Mouse (Mus musculus) heart, embryonic 14.5 days (tissue): ENCODE results near the gene 2010111I01Rik. TPM values are rescaled to one million over a fixed set of nuclear protein-coding genes. Genes with fewer than 3 reads are reported as not detected.

Source experiments
- ATAC-seq: fragments of 200-750 bp; cut with Nextera tagmentation; 2 replicates; pipeline ENCODE4 v1.8.0; 2017; ENCODE audit warnings: low read depth, moderate TSS enrichment; ENCODE audit not compliant: insufficient number of reproducible peaks, insufficient read depth, low FRiP score
- H3K27ac ChIP-seq, 2 experiments: fragments of 200-500 bp in 1 of 2; fragments of 300-500 bp in 1 of 2; sonication (generic) in 1 of 2; replicated peaks in 1 of 2; 2 replicates each; pipeline ENCODE4 v1.5.1; 2012 to 2014; ENCODE audit warnings: low read depth in 2 of 2, low read length in 2 of 2, control low read depth in 1 of 2, mild to moderate bottlenecking in 1 of 2, mixed read lengths in 1 of 2; ENCODE audit not compliant: control insufficient read depth in 1 of 2, insufficient read depth in 1 of 2
- H3K27me3 ChIP-seq: fragments of 300-500 bp; sonication (generic); 2 replicates; pipeline ENCODE4 v1.6.1; 2014; ENCODE audit warnings: mild to moderate bottlenecking, low read length, control low read depth; ENCODE audit not compliant: control insufficient read depth, insufficient read depth
- H3K36me3 ChIP-seq: fragments of 300-500 bp; sonication (generic); 2 replicates; pipeline ENCODE4 v1.6.1; 2014; ENCODE audit warnings: mild to moderate bottlenecking, control low read depth, low read length, mixed read lengths; ENCODE audit not compliant: control insufficient read depth, insufficient read depth
- H3K4me1 ChIP-seq, 2 experiments: fragments of 200-500 bp in 1 of 2; fragments of 300-500 bp in 1 of 2; sonication (generic) in 1 of 2; 2 replicates each; pipeline ENCODE4 v1.6.1; 2012 to 2014; ENCODE audit warnings: low read length in 2 of 2, control low read depth in 1 of 2, mixed read lengths in 1 of 2; ENCODE audit not compliant: control insufficient read depth in 2 of 2, insufficient read depth in 2 of 2
- H3K4me2 ChIP-seq: fragments of 300-500 bp; sonication (generic); 2 replicates; pipeline ENCODE4 v1.6.1; 2014; ENCODE audit warnings: mild to moderate bottlenecking, low read length
- H3K4me3 ChIP-seq, 2 experiments: fragments of 200-500 bp in 1 of 2; fragments of 300-500 bp in 1 of 2; sonication (generic) in 1 of 2; 2 replicates each; pipeline ENCODE4 v1.5.1; 2012 to 2014; ENCODE audit warnings: low read length in 2 of 2, mild to moderate bottlenecking in 2 of 2, control low read depth in 1 of 2, low read depth in 1 of 2, moderate library complexity in 1 of 2; ENCODE audit not compliant: control insufficient read depth in 1 of 2, insufficient read depth in 1 of 2
- H3K9ac ChIP-seq: fragments of 300-500 bp; sonication (generic); 2 replicates; pipeline ENCODE4 v1.6.1; 2014; ENCODE audit warnings: mild to moderate bottlenecking, low read length
- H3K9me3 ChIP-seq: fragments of 300-500 bp; sonication (generic); 2 replicates; pipeline ENCODE4 v1.6.1; 2016; ENCODE audit warnings: low read length, control low read depth; ENCODE audit not compliant: control insufficient read depth
- WGBS: fragments of 180-500 bp; shearing (Covaris S2); extraction: QIAGEN DNeasy Blood & Tissue Kit; methylation state at CpG from one replicate; pipeline ENCODE4 v1.1.7; 2014; 5-methylcytosine and 5-hydroxymethylcytosine counted together
- polyA plus RNA-seq: library from polyadenylated mRNA; unstranded; fragments of >200 nt; fragmentation: Nextera tagmentation; extraction: Ambion mirVana; gene quantifications from 2 replicates; pipeline ENCODE4 v1.2.1, GENCODE M21; 2014

2010111I01Rik gene
- polyA plus RNA-seq, 1 experiment from 2014 or later, result 69.5 TPM

- no peaks in the 10 kb centered on the region for H3K9me3 ChIP-seq
- WGBS, result 83% methylated on average over 3 of the region's 3 CpGs
- H3K4me3 ChIP-seq, result no peak overlapping the region
- no peak overlapping the region for H3K4me2 ChIP-seq
- ATAC-seq, result no peak
- no peaks in the 10 kb centered on the region for H3K36me3 ChIP-seq
- no peaks in the 10 kb centered on the region for H3K27me3 ChIP-seq
- H3K9ac ChIP-seq, result no peak overlapping the region
- H3K4me1 ChIP-seq, result peaks cover 11 to 41% of the 10 kb centered on the region in 2 experiments
- H3K27ac ChIP-seq, result peak overlapping the region in 1 of 2 experiments; percentile 30; a peak in 1 of 4 replicates
Measured at GRCm38 (mm10) chr13:63115187-63115784, 150.6 kb downstream of the 2010111I01Rik start.

GRCm38 (mm10) chr13:63117495-63118184 is 152.9 kb downstream of the 2010111I01Rik start:
- H3K4me1 ChIP-seq, result peaks cover 12 to 39% of the 10 kb centered on the region in 2 experiments
- WGBS, result 29% methylated on average over 3 of the region's 3 CpGs
- no peaks in the 10 kb centered on the region for H3K27me3 ChIP-seq
- no peak overlapping the region for H3K4me3 ChIP-seq
- no peaks in the 10 kb centered on the region for H3K9me3 ChIP-seq
- no peak overlapping the region for H3K4me2 ChIP-seq
- no peak for ATAC-seq
- no peaks in the 10 kb centered on the region for H3K36me3 ChIP-seq
- H3K27ac ChIP-seq, result peak overlapping the region; percentile 62 to 63
- no peak overlapping the region for H3K9ac ChIP-seq

- ATAC-seq, result no peak
- H3K27me3 ChIP-seq, result no peaks in the 10 kb centered on the region
- no peak overlapping the region for H3K4me2 ChIP-seq
- H3K4me3 ChIP-seq, result no peak overlapping the region
- 32% methylated on average over 3 of the region's 3 CpGs for WGBS
- H3K9ac ChIP-seq, result no peak overlapping the region
- H3K9me3 ChIP-seq, result no peaks in the 10 kb centered on the region
- H3K27ac ChIP-seq, result peak overlapping the region; percentile 52 to 62; a peak in 1 of 4 replicates
- H3K36me3 ChIP-seq, result no peaks in the 10 kb centered on the region
- H3K4me1 ChIP-seq, result peaks cover 9 to 35% of the 10 kb centered on the region in 2 experiments
Measured at GRCm38 (mm10) chr13:63118682-63119081, 154.0 kb downstream of the 2010111I01Rik start.

- H3K27ac ChIP-seq, result no peak overlapping the region
Measured at GRCm38 (mm10) chr13:63120296-63120695, 155.6 kb downstream of the 2010111I01Rik start.

GRCm38 (mm10) chr13:63121747-63122146 is 157.1 kb downstream of the 2010111I01Rik start:
- Histone ChIP-seq H3K9me3 (peaks cover under 1% of the 10 kb centered on the region; the same call in 1 of the 2 replicates), H3K4me1 (peaks cover 6 to 27% of the 10 kb centered on the region in 2 experiments), H3K36me3 (no peaks in the 10 kb centered on the region), H3K27ac (no peak overlapping the region), H3K27me3 (no peaks in the 10 kb centered on the region), H3K4me3 (no peak overlapping the region), H3K9ac (no peak overlapping the region), H3K4me2 (no peak overlapping the region)
- 47% methylated on average over 4 of the region's 4 CpGs for WGBS
- ATAC-seq, result no peak

More at GRCm38 (mm10) chr13:63120296-63120695, 155.6 kb downstream of the 2010111I01Rik start:
- H3K4me3 ChIP-seq, result no peak overlapping the region
- H3K36me3 ChIP-seq, result no peaks in the 10 kb centered on the region
- no peaks in the 10 kb centered on the region for H3K27me3 ChIP-seq
- peaks cover 6 to 27% of the 10 kb centered on the region in 2 experiments for H3K4me1 ChIP-seq
- H3K9ac ChIP-seq, result no peak overlapping the region
- WGBS, result 85% methylated on average over 2 of the region's 2 CpGs
- no peak for ATAC-seq
- H3K9me3 ChIP-seq, result no peaks in the 10 kb centered on the region
- H3K4me2 ChIP-seq, result no peak overlapping the region

- no peak overlapping the region for H3K4me2 ChIP-seq
- no peak for ATAC-seq
- H3K36me3 ChIP-seq, result no peaks in the 10 kb centered on the region
- H3K9me3 ChIP-seq, result peaks cover 10% of the 10 kb centered on the region
- H3K4me1 ChIP-seq, result peaks cover 2 to 3% of the 10 kb centered on the region in 2 experiments; a peak in 3 of 4 replicates
- H3K4me3 ChIP-seq, result no peak overlapping the region
- H3K9ac ChIP-seq, result no peak overlapping the region
- H3K27ac ChIP-seq, result no peak overlapping the region
- WGBS, result 73% methylated on average over 3 of the region's 3 CpGs
- no peaks in the 10 kb centered on the region for H3K27me3 ChIP-seq
Measured at GRCm38 (mm10) chr13:63126206-63126605, 161.5 kb downstream of the 2010111I01Rik start.

GRCm38 (mm10) chr13:63127516-63127915 is 162.8 kb downstream of the 2010111I01Rik start:
- Histone ChIP-seq H3K4me1 (no peaks in the 10 kb centered on the region; a peak in 1 of 4 replicates), H3K4me3 (no peak overlapping the region), H3K9ac (no peak overlapping the region), H3K27ac (no peak overlapping the region), H3K36me3 (no peaks in the 10 kb centered on the region), H3K27me3 (no peaks in the 10 kb centered on the region), H3K9me3 (peaks cover 10% of the 10 kb centered on the region), H3K4me2 (no peak overlapping the region)
- 90% methylated on average over 1 of the region's 1 CpGs for WGBS
- no peak for ATAC-seq
